In genomic region chr13:116948299-116948659, GRCm38 (mm10) we compare ENCODE assay signal across 26 mouse cellular contexts.
DNase-seq lines count a peak whose midpoint lies in the region; ATAC-seq and TF ChIP-seq lines count a peak whose summit lies in the region.
"Had no signal": no experiment of that assay in that cellular context is flagged by ENCODE, and none has a peak within 500 bp of the region (broad histone marks: within the 10 kb centered on the region; RNA-seq: fewer than 3 reads in every experiment).

No protein-coding gene starts in this region.

- TF ChIP-seq POLR2A in embryonic fibroblast, embryonic 13.5 days (IDR thresholded peaks at IDR 0.05; ENCODE audit: low read depth, low read length) = no peak

- no peaks in the 10 kb centered on the region for H3K9me3 ChIP-seq in heart, embryonic 13.5 days
- H3K9me3 ChIP-seq in kidney, embryonic 16.5 days (ENCODE audit: low read length) = no peaks in the 10 kb centered on the region
- H3K9me3 ChIP-seq: embryonic facial prominence, embryonic 15.5 days; forebrain, embryonic 13.5 days; heart, embryonic 15.5 days; hindbrain, embryonic 12.5 days; intestine, embryonic 15.5 days; limb, embryonic 13.5 days; liver, embryonic 12.5 days; midbrain, embryonic 10.5 days; midbrain, embryonic 15.5 days; neural tube, embryonic 15.5 days had no signal

- H3K36me3 ChIP-seq in heart, embryonic 13.5 days = no peaks in the 10 kb centered on the region
- no peaks in the 10 kb centered on the region for H3K36me3 ChIP-seq in kidney, embryonic 16.5 days (ENCODE audit: insufficient read depth, low read length)
- H3K36me3 ChIP-seq: embryonic facial prominence, embryonic 15.5 days; heart, embryonic 15.5 days; hindbrain, embryonic 12.5 days; intestine, embryonic 15.5 days; limb, embryonic 13.5 days; liver, embryonic 12.5 days; midbrain, embryonic 10.5 days; midbrain, embryonic 15.5 days; neural tube, embryonic 15.5 days had no signal

- no peak for TF ChIP-seq CTCF in embryonic fibroblast, embryonic 13.5 days (IDR thresholded peaks at IDR 0.05; ENCODE audit: borderline replicate concordance, insufficient read depth, low read length)

- H3K27me3 ChIP-seq in heart, embryonic 13.5 days (replicated peaks) = no peaks in the 10 kb centered on the region
- no peaks in the 10 kb centered on the region for H3K27me3 ChIP-seq in kidney, embryonic 16.5 days (ENCODE audit: insufficient read depth, low read length)
- H3K27me3 ChIP-seq: embryonic facial prominence, embryonic 15.5 days; forebrain, embryonic 13.5 days; heart, embryonic 15.5 days; hindbrain, embryonic 12.5 days; intestine, embryonic 15.5 days; limb, embryonic 13.5 days; liver, embryonic 12.5 days; midbrain, embryonic 15.5 days; neural tube, embryonic 15.5 days had no signal

- no peak for ATAC-seq in heart, embryonic 13.5 days (ENCODE audit: extremely low read depth, insufficient number of reproducible peaks, low FRiP score, low TSS enrichment)
- no peak for ATAC-seq in kidney, embryonic 16.5 days (ENCODE audit: low FRiP score, low TSS enrichment)
- peak; percentile 75; the same call in 1 of the 2 replicates for ATAC-seq in megakaryocyte-erythroid progenitor cell, adult 5-6 weeks (replicated peaks; ENCODE audit: low FRiP score, low TSS enrichment, poor library complexity, severe bottlenecking)
- ATAC-seq: hindbrain, postnatal 0 days; intestine, embryonic 15.5 days; liver, embryonic 12.5 days; liver, postnatal 0 days; midbrain, embryonic 15.5 days had no signal

- H3K4me2 ChIP-seq in heart, embryonic 13.5 days = no peak overlapping the region
- H3K4me2 ChIP-seq in kidney, embryonic 16.5 days (replicated peaks; ENCODE audit: low read depth, low read length) = no peak overlapping the region
- H3K4me2 ChIP-seq: embryonic facial prominence, embryonic 15.5 days; forebrain, embryonic 13.5 days; heart, embryonic 15.5 days; hindbrain, embryonic 12.5 days; intestine, embryonic 15.5 days; limb, embryonic 13.5 days; liver, embryonic 12.5 days; midbrain, embryonic 15.5 days; neural tube, embryonic 15.5 days had no signal

- H3K4me3 ChIP-seq in heart, embryonic 13.5 days = no peak overlapping the region
- H3K4me3 ChIP-seq in kidney, embryonic 16.5 days (ENCODE audit: low read length) = no peak overlapping the region
- H3K4me3 ChIP-seq in embryonic fibroblast, embryonic 13.5 days (ENCODE audit: insufficient read depth, low read length) = no peak overlapping the region
- H3K4me3 ChIP-seq: embryonic facial prominence, embryonic 15.5 days; forebrain, embryonic 13.5 days; heart, embryonic 15.5 days; hindbrain, embryonic 12.5 days; intestine, embryonic 15.5 days; layer of hippocampus, adult 2 months; left cerebral cortex, adult 2 months; limb, embryonic 13.5 days; liver, embryonic 12.5 days; midbrain, embryonic 10.5 days; midbrain, embryonic 15.5 days; neural tube, embryonic 15.5 days had no signal

- DNase-seq in heart, adult 8-10 months (ENCODE audit: low spot score) = no peak
- DNase-seq in kidney, adult 9 months = no peak
- DNase-seq: B cell, adult 2 months; cerebellum, postnatal 36 days; gastrocnemius, postnatal 25 days; heart, postnatal 36 days; liver, postnatal 0 days; right cerebral cortex, postnatal 14 days had no signal

- peaks cover 31% of the 10 kb centered on the region for H3K4me1 ChIP-seq in heart, embryonic 13.5 days
- H3K4me1 ChIP-seq in kidney, embryonic 16.5 days (ENCODE audit: insufficient read depth, low read length) = peaks cover 38% of the 10 kb centered on the region
- H3K4me1 ChIP-seq in embryonic fibroblast, embryonic 13.5 days (ENCODE audit: control insufficient read depth, insufficient read depth, low read length) = no peaks in the 10 kb centered on the region; the same call in 1 of the 2 replicates
- H3K4me1 ChIP-seq: forebrain, embryonic 13.5 days; hindbrain, embryonic 12.5 days; intestine, embryonic 15.5 days; liver, embryonic 12.5 days; midbrain, embryonic 15.5 days had no signal

- H3K9ac ChIP-seq in heart, embryonic 13.5 days = no peak overlapping the region
- no peak overlapping the region for H3K9ac ChIP-seq in kidney, embryonic 16.5 days (replicated peaks; ENCODE audit: low read length)
- H3K9ac ChIP-seq: embryonic facial prominence, embryonic 15.5 days; forebrain, embryonic 13.5 days; heart, embryonic 15.5 days; hindbrain, embryonic 12.5 days; intestine, embryonic 15.5 days; limb, embryonic 13.5 days; liver, embryonic 12.5 days; liver, postnatal 0 days; midbrain, embryonic 15.5 days; neural tube, embryonic 15.5 days had no signal

- H3K27ac ChIP-seq in heart, embryonic 13.5 days (replicated peaks) = 0 out of 2 replicates have a peak overlapping the region, but pooled peaks have one; percentile 12
- peak overlapping the region; percentile 87 for H3K27ac ChIP-seq in kidney, embryonic 16.5 days (ENCODE audit: low read length)
- H3K27ac ChIP-seq in embryonic fibroblast, embryonic 13.5 days (ENCODE audit: insufficient read depth, low read length) = 0 out of 2 replicates have a peak overlapping the region, but pooled peaks have one; percentile 36
- H3K27ac ChIP-seq: embryonic facial prominence, embryonic 15.5 days; forebrain, embryonic 13.5 days; heart, embryonic 15.5 days; hindbrain, embryonic 12.5 days; hindbrain, postnatal 0 days; intestine, embryonic 15.5 days; layer of hippocampus, adult 2 months; left cerebral cortex, adult 2 months; limb, embryonic 13.5 days; liver, embryonic 12.5 days; macrophage; midbrain, embryonic 10.5 days; midbrain, embryonic 15.5 days had no signal

- WGBS in heart, embryonic 13.5 days = 45% methylated on average over 5 of the region's 5 CpGs
- WGBS in kidney, embryonic 16.5 days = 47% methylated on average over 5 of the region's 5 CpGs

Comparison
In these comparisons a context has a peak if more than half of its experiments do, and no peak if none do; other contexts are left out.
1. H3K27ac ChIP-seq: peak in every context shown above with its lines; median percentile 87 in kidney, embryonic 16.5 days; 36 in embryonic fibroblast, embryonic 13.5 days; 12 in heart, embryonic 13.5 days.